Mouse (Mus musculus): ENCODE data around the gene Gm28043. TPM values are rescaled to one million over a fixed set of nuclear protein-coding genes. Genes with fewer than 3 reads are reported as not detected.
"Not testable (repeated sequence)": the region's sequence is repeated elsewhere in the genome, so short reads cannot be mapped to it uniquely, and the experiment has no call there.

Gene Gm28043
- polyA plus RNA-seq, 1 experiment from 2014 or later = 3.6 TPM

GRCm38 (mm10) chr17:29702938-29703710 lies 88.4 kb downstream of the Gm28043 start:
- H3K27ac ChIP-seq = no peak overlapping the region
- H3K36me3 ChIP-seq = peaks cover 72% of the 10 kb centered on the region
- peaks cover 5% of the 10 kb centered on the region; the same call in 1 of the 2 replicates for H3K4me1 ChIP-seq
- 75% methylated on average over 4 of the region's 4 CpGs for WGBS
- no peak overlapping the region for H3K4me3 ChIP-seq
- no peaks in the 10 kb centered on the region for H3K9me3 ChIP-seq
- H3K4me2 ChIP-seq = no peak overlapping the region
- ATAC-seq (ENCODE audit: insufficient number of reproducible peaks, insufficient read depth, low FRiP score, low TSS enrichment, low read depth) = no peak
- no peak overlapping the region for H3K9ac ChIP-seq
- no peaks in the 10 kb centered on the region for H3K27me3 ChIP-seq

- H3K27me3 ChIP-seq = no peaks in the 10 kb centered on the region
- no peak for ATAC-seq (ENCODE audit: insufficient number of reproducible peaks, insufficient read depth, low FRiP score, low TSS enrichment, low read depth)
- WGBS = 21% methylated on average over 3 of the region's 3 CpGs
- no peak overlapping the region for H3K4me2 ChIP-seq
- H3K36me3 ChIP-seq = peaks cover 55% of the 10 kb centered on the region
- no peak overlapping the region for H3K27ac ChIP-seq
- no peaks in the 10 kb centered on the region for H3K9me3 ChIP-seq
- no peak overlapping the region for H3K4me3 ChIP-seq
- peaks cover 13% of the 10 kb centered on the region; the same call in 1 of the 2 replicates for H3K4me1 ChIP-seq
- no peak overlapping the region for H3K9ac ChIP-seq
Measured at GRCm38 (mm10) chr17:29704781-29705180, 90.1 kb downstream of the Gm28043 start.

GRCm38 (mm10) chr17:29705881-29706280 lies 91.2 kb downstream of the Gm28043 start:
- no peak overlapping the region for H3K27ac ChIP-seq
- 82% methylated on average over 5 of the region's 5 CpGs for WGBS

GRCm38 (mm10) chr17:29706981-29707545 lies 92.4 kb downstream of the Gm28043 start:
- Histone ChIP-seq H3K36me3 (peaks cover 32% of the 10 kb centered on the region), H3K4me3 (no peak overlapping the region), H3K4me2 (no peak overlapping the region), H3K27me3 (no peaks in the 10 kb centered on the region), H3K4me1 (peaks cover 28% of the 10 kb centered on the region), H3K27ac (no peak overlapping the region), H3K9ac (no peak overlapping the region), H3K9me3 (no peaks in the 10 kb centered on the region)
- WGBS = 52% methylated on average over 5 of the region's 5 CpGs
- no peak for ATAC-seq (ENCODE audit: insufficient number of reproducible peaks, insufficient read depth, low FRiP score, low TSS enrichment, low read depth)

More at GRCm38 (mm10) chr17:29705881-29706280, 91.2 kb downstream of the Gm28043 start:
- Histone ChIP-seq H3K27me3 (no peaks in the 10 kb centered on the region), H3K36me3 (peaks cover 44% of the 10 kb centered on the region), H3K4me1 (peaks cover 16% of the 10 kb centered on the region), H3K4me3 (no peak overlapping the region), H3K9me3 (no peaks in the 10 kb centered on the region), H3K4me2 (no peak overlapping the region), H3K9ac (no peak overlapping the region)
- ATAC-seq (ENCODE audit: insufficient number of reproducible peaks, insufficient read depth, low FRiP score, low TSS enrichment, low read depth) = no peak

- Histone ChIP-seq H3K36me3 (peaks cover 15% of the 10 kb centered on the region), H3K9ac (no peak overlapping the region), H3K27me3 (no peaks in the 10 kb centered on the region), H3K9me3 (no peaks in the 10 kb centered on the region), H3K4me1 (peaks cover 31% of the 10 kb centered on the region), H3K4me2 (no peak overlapping the region), H3K4me3 (no peak overlapping the region), H3K27ac (no peak overlapping the region)
- ATAC-seq (ENCODE audit: insufficient number of reproducible peaks, insufficient read depth, low FRiP score, low TSS enrichment, low read depth) = no peak
- 80% methylated on average over 5 of the region's 5 CpGs for WGBS
Measured at GRCm38 (mm10) chr17:29708783-29709182, 94.1 kb downstream of the Gm28043 start.

- Histone ChIP-seq H3K9ac (peak overlapping the region; percentile 36; the same call in 1 of the 2 replicates), H3K9me3 (no peaks in the 10 kb centered on the region), H3K4me3 (no peak overlapping the region), H3K27me3 (no peaks in the 10 kb centered on the region), H3K4me1 (peaks cover 31% of the 10 kb centered on the region), H3K27ac (no peak overlapping the region), H3K4me2 (no peak overlapping the region), H3K36me3 (peaks cover 9% of the 10 kb centered on the region; the same call in 1 of the 2 replicates)
- WGBS = 78% methylated on average over 11 of the region's 11 CpGs
- no peak for ATAC-seq (ENCODE audit: insufficient number of reproducible peaks, insufficient read depth, low FRiP score, low TSS enrichment, low read depth)
Measured at GRCm38 (mm10) chr17:29710562-29711044, 95.9 kb downstream of the Gm28043 start.

- no peak overlapping the region for H3K4me3 ChIP-seq
- no peak for ATAC-seq (ENCODE audit: insufficient number of reproducible peaks, insufficient read depth, low FRiP score, low TSS enrichment, low read depth)
- H3K36me3 ChIP-seq = peaks cover 8% of the 10 kb centered on the region; the same call in 1 of the 2 replicates
- no peak overlapping the region for H3K27ac ChIP-seq
- no peak overlapping the region for H3K4me2 ChIP-seq
- 78% methylated on average over 19 of the region's 19 CpGs for WGBS
- peaks cover 35% of the 10 kb centered on the region for H3K4me1 ChIP-seq
- no peaks in the 10 kb centered on the region for H3K27me3 ChIP-seq
- H3K9me3 ChIP-seq = no peaks in the 10 kb centered on the region
- H3K9ac ChIP-seq = no peak overlapping the region; the same call in 1 of the 2 replicates
Measured at GRCm38 (mm10) chr17:29711076-29711744, 96.5 kb downstream of the Gm28043 start.

GRCm38 (mm10) chr17:29711745-29712431 lies 97.2 kb downstream of the Gm28043 start:
- Histone ChIP-seq H3K4me3 (no peak overlapping the region), H3K9ac (no peak overlapping the region; the same call in 1 of the 2 replicates), H3K4me1 (peaks cover 34% of the 10 kb centered on the region), H3K27me3 (no peaks in the 10 kb centered on the region), H3K4me2 (no peak overlapping the region), H3K27ac (no peak overlapping the region), H3K36me3 (peaks cover 8% of the 10 kb centered on the region; the same call in 1 of the 2 replicates), H3K9me3 (no peaks in the 10 kb centered on the region)
- no peak for ATAC-seq (ENCODE audit: insufficient number of reproducible peaks, insufficient read depth, low FRiP score, low TSS enrichment, low read depth)
- 77% methylated on average over 8 of the region's 8 CpGs for WGBS

- Histone ChIP-seq H3K4me3 (no peak overlapping the region), H3K36me3 (peaks cover 8% of the 10 kb centered on the region; the same call in 1 of the 2 replicates), H3K4me1 (peaks cover 35% of the 10 kb centered on the region), H3K9me3 (no peaks in the 10 kb centered on the region), H3K27ac (no peak overlapping the region), H3K9ac (no peak overlapping the region), H3K4me2 (no peak overlapping the region), H3K27me3 (no peaks in the 10 kb centered on the region)
- ATAC-seq (ENCODE audit: insufficient number of reproducible peaks, insufficient read depth, low FRiP score, low TSS enrichment, low read depth) = no peak
- 73% methylated on average over 7 of the region's 7 CpGs for WGBS
Measured at GRCm38 (mm10) chr17:29712565-29712964, 97.9 kb downstream of the Gm28043 start.

- not testable (repeated sequence) for ATAC-seq (ENCODE audit: insufficient number of reproducible peaks, insufficient read depth, low FRiP score, low TSS enrichment, low read depth)
Measured at GRCm38 (mm10) chr17:29713734-29714133, 99.1 kb downstream of the Gm28043 start.

More at GRCm38 (mm10) chr17:29713734-29714133, 99.1 kb downstream of the Gm28043 start:
- not testable (repeated sequence) for H3K36me3 ChIP-seq, H3K9me3 ChIP-seq, H3K27me3 ChIP-seq, H3K4me2 ChIP-seq, H3K27ac ChIP-seq, H3K9ac ChIP-seq, H3K4me3 ChIP-seq
- peaks cover 34% of the 10 kb centered on the region for H3K4me1 ChIP-seq
- 97% methylated on average over 4 of the region's 4 CpGs for WGBS
